Mouse (Mus musculus) bone marrow macrophage, adult 2 months (primary cell): ENCODE measurements around the gene Phospho1. TPM values are rescaled to one million over a fixed set of nuclear protein-coding genes. Genes with fewer than 3 reads are reported as not detected.

ENCODE experiments used
- H3K27ac ChIP-seq: 2 replicates; pipeline ENCODE4 v1.5.1; 2012; ENCODE audit warnings: low read depth, low read length; ENCODE audit not compliant: insufficient read depth
- H3K4me1 ChIP-seq: 2 replicates; pipeline ENCODE4 v1.6.1; 2012; ENCODE audit warnings: low read length; ENCODE audit not compliant: control insufficient read depth, insufficient read depth
- H3K4me3 ChIP-seq: 2 replicates; pipeline ENCODE4 v1.5.1; 2012; ENCODE audit warnings: mild to moderate bottlenecking, low read length, moderate library complexity; ENCODE audit not compliant: insufficient read depth
- CTCF ChIP-seq: IDR thresholded peaks from 2 replicates; pipeline ENCODE4 v1.5.1; 2012; ENCODE audit warnings: low read depth, mild to moderate bottlenecking, low read length, moderate library complexity
- POLR2A ChIP-seq: IDR thresholded peaks from 2 replicates; pipeline ENCODE4 v1.6.1; 2012; ENCODE audit warnings: mild to moderate bottlenecking, low read depth, low read length, borderline replicate concordance
- polyA plus RNA-seq: library from polyadenylated mRNA; stranded (reverse); fragments of >200 nt; gene quantifications from 2 replicates; pipeline ENCODE4 v1.2.4, GENCODE M21; 2012; ENCODE audit not compliant: missing spikeins, insufficient read depth, insufficient read length

Phospho1 gene
- polyA plus RNA-seq, 1 experiment: 7.4 TPM

GRCm38 (mm10) chr11:95786511-95786910 is 37.8 kb upstream of the Phospho1 start:
- H3K27ac ChIP-seq: no peak overlapping the region
- H3K4me3 ChIP-seq: no peak overlapping the region
- no peak for TF ChIP-seq CTCF
- no peak for TF ChIP-seq POLR2A

GRCm38 (mm10) chr11:95789451-95789891 is 34.8 kb upstream of the Phospho1 start:
- TF ChIP-seq CTCF: no peak
- no peak for TF ChIP-seq POLR2A
- no peak overlapping the region for H3K27ac ChIP-seq
- H3K4me3 ChIP-seq: no peak overlapping the region
- H3K4me1 ChIP-seq: peaks cover 8% of the 10 kb centered on the region

More at GRCm38 (mm10) chr11:95786511-95786910, 37.8 kb upstream of the Phospho1 start:
- peaks cover 8% of the 10 kb centered on the region for H3K4me1 ChIP-seq

- TF ChIP-seq POLR2A (no peak), CTCF (no peak)
- peaks cover 23% of the 10 kb centered on the region for H3K4me1 ChIP-seq
- no peak overlapping the region for H3K27ac ChIP-seq
- H3K4me3 ChIP-seq: no peak overlapping the region
These were observed 32.5 kb upstream of the Phospho1 start for GRCm38 (mm10) chr11:95791787-95792186.

- Histone ChIP-seq H3K27ac (no peak overlapping the region), H3K4me3 (no peak overlapping the region), H3K4me1 (peaks cover 23% of the 10 kb centered on the region)
- TF ChIP-seq POLR2A (no peak), CTCF (no peak)
These were observed 31.3 kb upstream of the Phospho1 start for GRCm38 (mm10) chr11:95792950-95793509.

- Histone ChIP-seq H3K27ac (no peak overlapping the region), H3K4me1 (peaks cover 22% of the 10 kb centered on the region), H3K4me3 (no peak overlapping the region)
- no peak for TF ChIP-seq CTCF
These were observed 30.1 kb upstream of the Phospho1 start for GRCm38 (mm10) chr11:95794201-95794600.

GRCm38 (mm10) chr11:95795582-95795981 is 28.7 kb upstream of the Phospho1 start:
- Histone ChIP-seq H3K27ac (no peak overlapping the region), H3K4me1 (peaks cover 18% of the 10 kb centered on the region), H3K4me3 (no peak overlapping the region)
- TF ChIP-seq POLR2A: no peak
- TF ChIP-seq CTCF: no peak

- no peak for TF ChIP-seq CTCF
- TF ChIP-seq POLR2A: no peak
- no peak overlapping the region for H3K27ac ChIP-seq
- no peak overlapping the region for H3K4me3 ChIP-seq
- H3K4me1 ChIP-seq: peaks cover 20% of the 10 kb centered on the region
These were observed 19.3 kb upstream of the Phospho1 start for GRCm38 (mm10) chr11:95805010-95805409.

- Histone ChIP-seq H3K27ac (no peak overlapping the region), H3K4me1 (peaks cover 19% of the 10 kb centered on the region), H3K4me3 (no peak overlapping the region)
- no peak for TF ChIP-seq POLR2A
- TF ChIP-seq CTCF: no peak
These were observed 18.8 kb upstream of the Phospho1 start for GRCm38 (mm10) chr11:95805527-95805926.

- no peak overlapping the region for H3K27ac ChIP-seq
- no peak overlapping the region for H3K4me3 ChIP-seq
- peaks cover 23% of the 10 kb centered on the region for H3K4me1 ChIP-seq
- no peak for TF ChIP-seq CTCF
- no peak for TF ChIP-seq POLR2A
These were observed 16.4 kb upstream of the Phospho1 start for GRCm38 (mm10) chr11:95807884-95808283.

GRCm38 (mm10) chr11:95808448-95809011 is 15.8 kb upstream of the Phospho1 start:
- Histone ChIP-seq H3K4me1 (peaks cover 23% of the 10 kb centered on the region), H3K4me3 (no peak overlapping the region), H3K27ac (no peak overlapping the region)
- no peak for TF ChIP-seq POLR2A
- no peak for TF ChIP-seq CTCF
